Mouse (Mus musculus): ENCODE measurements around the gene Tubb4a.

The Tubb4a gene

GRCm38 (mm10) chr17:57038978-57039377, 48.6 kb downstream of the Tubb4a start:
- CTCF ChIA-PET, result interaction anchor here (0.6 to 2.5 kb wide), 33 partner anchors 9 to 751 kb away, joined by 3 to 15 read pairs (median 3); partner anchors contain the start of genes Alkbh7 (in 4 of the 4), Clpp (in 1 of the 4), Gm17949 (in 1 of the 4) and Gtf2f1 (in 1 of the 4)
- POLR2A ChIA-PET, result interaction anchor here in 3 of 4 experiments (0.6 to 3.7 kb wide), 22 partner anchors 7 to 221 kb away, joined by 3 to 28 read pairs (median 3); partner anchors contain the start of genes Alkbh7 (in 2 of the 3), Gm17949 (in 2 of the 3), Gtf2f1 (in 2 of the 3) and Khsrp (in 2 of the 3)

DNA sequence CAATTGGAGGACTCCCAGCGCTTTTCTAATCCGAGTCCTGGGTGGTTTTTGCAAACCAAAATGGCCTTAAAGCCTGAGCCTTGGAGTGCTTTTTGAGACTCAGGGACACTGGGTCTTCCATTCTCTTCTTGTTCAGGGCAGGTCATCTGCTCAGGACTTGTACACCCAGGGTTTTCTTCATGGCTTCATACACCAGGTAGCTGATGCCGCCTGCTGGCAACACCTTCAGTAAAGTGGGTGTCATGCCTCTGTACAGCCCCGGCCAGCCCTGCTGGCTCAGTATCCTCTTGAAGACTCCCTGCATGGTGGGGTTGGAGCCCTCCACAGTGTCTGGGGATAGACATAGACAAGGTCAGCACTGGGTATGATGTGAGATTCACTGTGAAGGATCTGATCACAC, 54.7 kb downstream of the Tubb4a start:
- POLR2A ChIA-PET, result interaction anchor here in 3 of 4 experiments (0.9 to 8.2 kb wide), 33 partner anchors 8 to 571 kb away, joined by 3 to 122 read pairs (median 14); partner anchors contain the start of genes Alkbh7 (in 2 of the 3), Crb3 (in 2 of the 3), Gm17949 (in 2 of the 3) and Gtf2f1 (in 2 of the 3)

DNA sequence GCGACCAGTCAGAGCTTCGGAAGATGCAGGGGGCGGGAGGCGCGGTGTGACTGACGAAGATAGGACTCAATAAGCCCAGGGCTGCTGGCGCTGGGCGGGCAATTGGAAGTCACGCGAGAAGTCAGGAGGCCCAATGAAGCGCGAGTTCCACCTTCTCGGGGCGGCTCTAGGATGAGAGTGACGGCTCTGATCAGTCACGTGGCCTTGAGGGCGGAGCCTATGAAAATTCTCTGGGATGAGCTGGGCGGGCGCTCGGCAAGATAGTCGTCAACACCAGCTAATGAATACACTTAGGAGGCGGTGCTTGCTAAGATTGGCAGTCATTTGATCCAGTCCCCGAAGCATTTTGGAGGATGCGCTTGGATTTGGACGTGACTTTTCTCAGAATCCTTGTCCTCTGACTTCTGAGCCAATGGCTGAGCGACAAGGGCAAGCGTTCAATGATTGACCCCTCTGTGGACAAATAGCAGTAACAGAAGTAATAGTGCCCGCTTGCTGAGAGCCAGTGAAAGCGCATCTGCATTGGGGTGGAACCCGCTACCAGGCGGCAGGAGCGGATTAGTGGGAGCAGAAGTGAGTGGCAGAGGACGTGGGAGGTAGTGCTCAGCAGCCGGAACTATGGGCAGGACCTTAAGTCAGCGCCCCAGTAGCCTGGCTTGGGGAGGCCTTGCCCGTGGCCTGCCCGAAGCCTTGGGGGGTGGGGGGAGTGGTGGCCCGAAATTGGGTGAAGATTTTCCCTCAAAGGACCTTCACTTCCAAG, 55.7 kb downstream of the Tubb4a start:
- CTCF ChIA-PET, result interaction anchor here in 3 of 4 experiments (0.5 to 2.3 kb wide), 22 partner anchors 9 to 303 kb away, joined by 3 to 25 read pairs (median 4); partner anchors contain the start of genes Alkbh7 (in 2 of the 3), Gpr108 (in 2 of the 3), Clpp (in 1 of the 3) and Gm17949 (in 1 of the 3)
- POLR2A ChIA-PET, result interaction anchor here (0.6 to 8.2 kb wide), 161 partner anchors 9 to 995 kb away, joined by 3 to 122 read pairs (median 4); partner anchors contain the start of genes Alkbh7 (in 3 of the 4), Clpp (in 3 of the 4), Crb3 (in 3 of the 4) and Gm17949 (in 3 of the 4)

More for the DNA sequence above, 54.7 kb downstream of the Tubb4a start:
- CTCF ChIA-PET, result interaction anchor here in 1 of 4 experiments (0.6 to 2.3 kb wide), 7 partner anchors 10 to 296 kb away, joined by 3 to 25 read pairs (median 3); partner anchors contain the start of genes Alkbh7, Gm17949 and Gtf2f1

DNA sequence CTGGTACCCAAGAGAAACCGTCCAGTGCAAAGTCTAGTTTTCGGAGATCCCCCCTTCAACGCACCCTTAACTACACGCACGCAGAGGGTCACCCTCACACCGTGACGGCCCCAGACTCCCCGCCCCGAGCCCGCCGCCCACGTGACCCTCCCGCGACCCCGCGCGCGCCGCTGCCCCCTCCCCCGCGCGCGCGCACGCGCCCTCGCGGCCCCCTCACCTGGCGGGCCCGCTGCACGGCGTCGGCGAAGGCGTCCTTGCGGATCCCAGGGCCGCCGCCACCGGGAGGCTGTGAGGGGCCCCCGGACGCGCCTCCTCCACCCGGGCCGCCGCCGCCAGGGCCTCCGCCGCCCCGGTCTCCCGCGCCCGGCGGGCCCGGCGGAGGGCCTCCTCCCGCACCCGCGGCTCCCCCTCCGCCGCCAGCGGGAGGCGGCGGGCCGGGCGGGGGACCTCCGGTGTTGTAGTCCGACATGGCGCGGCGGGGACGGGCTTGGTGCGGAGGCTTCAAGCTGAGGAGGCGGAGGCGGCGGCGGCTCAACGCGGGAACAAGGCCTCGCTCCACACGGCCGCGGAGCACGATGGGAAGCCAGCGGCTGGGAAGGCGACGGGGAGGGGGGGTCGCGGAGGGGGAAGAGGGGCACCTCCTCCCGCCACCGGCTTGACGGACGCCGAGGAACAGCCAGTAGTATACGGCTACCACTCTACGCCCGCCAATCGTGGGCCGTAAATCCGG, 56.5 kb downstream of the Tubb4a start, which contains the start of gene Khsrp:
Khsrp (minus strand) TSS at position 592 of the 730 bp plus-strand sequence.
- ChIA-PET POLR2A (interaction anchor here (0.6 to 8.2 kb wide), 161 partner anchors 8 to 995 kb away, joined by 3 to 122 read pairs (median 4); partner anchors contain the start of genes Alkbh7 (in 3 of the 4), Clpp (in 3 of the 4), Crb3 (in 3 of the 4) and Gm17949 (in 3 of the 4)), CTCF (interaction anchor here in 3 of 4 experiments (0.6 to 2.3 kb wide), 20 partner anchors 10 to 304 kb away, joined by 3 to 25 read pairs (median 4); partner anchors contain the start of genes Alkbh7 (in 2 of the 3), Gpr108 (in 2 of the 3), Clpp (in 1 of the 3) and Gm17949 (in 1 of the 3))

Data from embryonic stem cell, embryonic (primary cell).